Comparison of ENCODE assay signal across 8 mouse cellular contexts in genomic region chr19:18889117-18889627, GRCm38 (mm10).
DNase-seq lines count a peak whose midpoint lies in the region; ATAC-seq lines count a peak whose summit lies in the region.

No protein-coding gene starts in this region.

- H3K27me3 ChIP-seq in heart, embryonic 12.5 days (replicated peaks), result no peaks in the 10 kb centered on the region; the same call in 1 of the 2 replicates
- H3K27me3 ChIP-seq in embryonic facial prominence, embryonic 10.5 days (replicated peaks; ENCODE audit: low read depth, poor library complexity, severe bottlenecking), result peaks cover 12% of the 10 kb centered on the region
- no peaks in the 10 kb centered on the region for H3K27me3 ChIP-seq in hindbrain, embryonic 10.5 days (ENCODE audit: insufficient read depth, poor library complexity, severe bottlenecking)

- no peak overlapping the region for H3K27ac ChIP-seq in heart, embryonic 12.5 days (ENCODE audit: poor library complexity, severe bottlenecking)
- peak overlapping the region; percentile 30 for H3K27ac ChIP-seq in embryonic facial prominence, embryonic 10.5 days (replicated peaks)
- H3K27ac ChIP-seq in hindbrain, embryonic 10.5 days, result peak overlapping the region; percentile 75

- WGBS in heart, embryonic 12.5 days, result 19% methylated on average over 11 of the region's 11 CpGs
- WGBS in embryonic facial prominence, embryonic 10.5 days, result 11% methylated on average over 11 of the region's 11 CpGs
- 9% methylated on average over 11 of the region's 11 CpGs for WGBS in hindbrain, embryonic 10.5 days

- no peak for ATAC-seq in heart, embryonic 12.5 days (ENCODE audit: insufficient number of reproducible peaks, low FRiP score)
- no peak for ATAC-seq in erythroid progenitor cell, adult 5-6 weeks (replicated peaks; ENCODE audit: low FRiP score, poor library complexity, severe bottlenecking)

- intact Hi-C loops in heart, postnatal 25 days (cut with DNase I), result no loop called here
- intact Hi-C loops in left cerebral cortex, postnatal 36 days (cut with DNase I), result no loop called here

- H3K4me2 ChIP-seq in heart, embryonic 12.5 days, result peak overlapping the region; percentile 62

- H3K4me1 ChIP-seq in heart, embryonic 12.5 days (replicated peaks), result no peaks in the 10 kb centered on the region; the same call in 1 of the 2 replicates
- H3K4me1 ChIP-seq in embryonic facial prominence, embryonic 10.5 days, result peaks cover 12% of the 10 kb centered on the region
- H3K4me1 ChIP-seq in hindbrain, embryonic 10.5 days (replicated peaks), result peaks cover 22% of the 10 kb centered on the region

- no peaks in the 10 kb centered on the region for H3K9me3 ChIP-seq in heart, embryonic 12.5 days (replicated peaks)
- no peaks in the 10 kb centered on the region for H3K9me3 ChIP-seq in embryonic facial prominence, embryonic 10.5 days
- no peaks in the 10 kb centered on the region for H3K9me3 ChIP-seq in hindbrain, embryonic 10.5 days

- peak overlapping the region; percentile 37 for H3K4me3 ChIP-seq in heart, embryonic 12.5 days
- peak overlapping the region; percentile 46 for H3K4me3 ChIP-seq in embryonic facial prominence, embryonic 10.5 days
- H3K4me3 ChIP-seq in hindbrain, embryonic 10.5 days, result peak overlapping the region; percentile 41

- peak overlapping the region; percentile 48; the same call in 1 of the 2 replicates for H3K9ac ChIP-seq in heart, embryonic 12.5 days

- DNase-seq in heart, postnatal 25 days (ENCODE audit: low spot score), result no peak
- peak; percentile 32 for DNase-seq in embryonic facial prominence, embryonic 10.5 days (ENCODE audit: low spot score)
- DNase-seq in hindbrain, embryonic 10.5 days (ENCODE audit: low spot score), result peak; percentile 45
- peak; percentile 39 to 52 for DNase-seq in left cerebral cortex, postnatal 36 days (ENCODE audit: low spot score in 2 of 2)
- DNase-seq in right cerebral cortex, postnatal 14 days, result peak; percentile 17
- DNase-seq in urinary bladder, postnatal 25 days (ENCODE audit: low spot score), result no peak

- H3K36me3 ChIP-seq in heart, embryonic 12.5 days, result no peaks in the 10 kb centered on the region
- no peaks in the 10 kb centered on the region for H3K36me3 ChIP-seq in embryonic facial prominence, embryonic 10.5 days (replicated peaks)
- H3K36me3 ChIP-seq in hindbrain, embryonic 10.5 days, result no peaks in the 10 kb centered on the region

Comparison
In these comparisons a context has a peak if more than half of its experiments do, and no peak if none do; other contexts are left out.
1. DNase-seq: peak in embryonic facial prominence, embryonic 10.5 days (single experiment), hindbrain, embryonic 10.5 days (single experiment), left cerebral cortex, postnatal 36 days (2 of 2) and right cerebral cortex, postnatal 14 days (single experiment); none in heart, postnatal 25 days (single experiment) and urinary bladder, postnatal 25 days (single experiment).
2. Peak in every context shown above with its lines, with median percentiles within 50 percentile points of each other: H3K4me3 ChIP-seq.